Mouse (Mus musculus): ENCODE results near the gene Fam229a. TPM values are rescaled to one million over a fixed set of nuclear protein-coding genes. Genes with fewer than 3 reads are reported as not detected.
A peak's percentile ranks its signal among the peaks of the same experiment; 100 is the strongest.

The Fam229a gene
- total RNA-seq, 4 experiments from 2014 or later = 1.2 TPM; not detected in 3

DNA sequence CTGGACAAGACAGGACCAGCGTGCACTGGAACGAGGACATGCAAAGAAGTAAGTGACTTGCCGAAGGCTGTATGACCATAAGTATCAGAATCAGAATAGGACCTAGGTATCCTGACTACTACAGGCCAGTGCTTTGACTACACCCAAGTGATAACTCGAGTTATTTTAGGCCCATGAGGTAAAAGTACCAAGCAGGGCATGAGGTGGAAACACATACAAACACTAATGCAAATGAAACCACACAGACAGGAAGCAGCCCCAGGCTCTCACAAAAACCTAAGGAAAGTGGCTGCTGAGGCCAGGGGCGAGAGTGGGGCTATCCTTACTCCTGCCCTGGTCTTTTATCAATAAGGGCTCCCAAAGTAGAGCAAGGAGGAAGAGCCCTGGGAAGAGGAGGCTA is 34.3 kb downstream of the Fam229a start:
- DNase-seq = no peak

DNA sequence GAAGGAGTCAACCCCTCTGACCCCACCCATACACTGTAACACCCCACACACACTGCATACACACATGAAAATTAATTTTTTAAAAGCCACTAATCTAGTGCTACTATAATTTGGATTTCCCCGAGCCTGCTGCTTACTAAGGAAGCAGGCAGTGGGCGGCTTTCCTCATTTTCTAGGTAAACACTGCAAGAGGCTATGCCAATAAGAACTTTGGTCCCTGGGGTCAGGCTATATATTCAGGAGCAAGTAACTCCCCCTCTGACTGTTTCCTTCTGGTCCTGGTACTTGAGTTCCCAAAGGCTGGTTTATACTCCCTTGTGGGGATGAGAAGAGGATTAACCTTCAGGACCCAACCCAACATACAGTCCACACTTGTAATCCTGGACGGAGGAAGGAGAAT is 34.9 kb downstream of the Fam229a start:
- DNase-seq = no peak

DNA sequence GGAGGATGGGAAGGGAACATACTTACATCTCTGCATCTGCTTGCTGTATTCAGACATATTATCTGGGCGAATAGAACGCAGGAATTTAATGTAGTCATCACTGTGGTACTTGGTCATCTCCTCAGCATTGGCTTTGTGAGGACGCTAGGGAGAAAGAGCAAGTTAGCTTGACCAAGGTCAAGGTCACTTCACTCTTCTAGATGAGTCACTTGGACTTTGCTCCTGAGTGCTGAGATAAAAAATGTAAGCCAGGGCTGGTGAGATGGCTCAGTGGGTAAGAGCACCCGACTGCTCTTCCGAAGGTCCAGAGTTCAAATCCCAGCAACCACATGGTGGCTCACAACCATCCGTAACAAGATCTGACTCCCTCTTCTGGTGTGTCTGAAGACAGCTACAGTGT is 37.9 kb downstream of the Fam229a start:
- DNase-seq = peak; percentile 30

DNA sequence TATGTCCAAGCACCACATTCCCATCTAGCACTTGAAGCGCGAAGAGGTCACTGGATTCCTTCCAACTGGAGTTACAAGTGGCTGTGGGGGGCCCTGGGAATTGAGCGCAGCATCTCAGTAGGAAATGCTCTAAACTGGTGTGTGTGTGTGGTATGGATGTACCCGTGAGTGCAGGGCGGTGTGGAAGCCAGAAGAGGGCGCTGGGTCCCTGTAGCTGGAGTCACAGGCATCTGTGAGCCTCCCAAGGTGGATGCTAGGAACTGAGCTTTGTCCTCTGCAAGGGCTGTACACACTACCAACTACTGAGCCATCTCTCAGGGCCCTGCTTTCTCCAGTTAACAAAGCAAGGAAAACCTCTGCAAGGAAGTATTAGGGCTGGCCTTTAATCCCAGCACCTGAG is 49.0 kb downstream of the Fam229a start:
- no peak for DNase-seq

Other genes with a start within 250 kb of the Fam229a start
- 10 to 100 TPM; 23.9 to 44.8 (median 34.4) TPM for gene C77080, start 229.8 kb upstream of the Fam229a start, total RNA-seq (2022)
- gene Sync, start 203.6 kb upstream of the Fam229a start, total RNA-seq (2022) = 1 to 10 TPM in 3 of 4 experiments, under 1 TPM in 1; 0.73 to 2.5 (median 1.1) TPM
- 100 to 1,000 TPM; 122 to 167 (median 155) TPM for gene Rbbp4, start 155.8 kb upstream of the Fam229a start, total RNA-seq (2022)
- 10 to 100 TPM; 50.9 to 62.1 (median 56.6) TPM for gene Zbtb8os, start 155.5 kb upstream of the Fam229a start, total RNA-seq (2022)
- 1 to 10 TPM; 4.7 to 7.8 (median 5.2) TPM for gene Zbtb8a, start 113.1 kb upstream of the Fam229a start, total RNA-seq (2022)
- gene Zbtb8b, start 50.3 kb upstream of the Fam229a start, total RNA-seq (2022) = under 1 TPM; 0.09 to 0.65 (median 0.34) TPM
- 10 to 100 TPM; 73.0 to 83.5 (median 80.3) TPM for gene Bsdc1, start 29.6 kb upstream of the Fam229a start, total RNA-seq (2022)
- gene Tssk3, start 168 bp upstream of the Fam229a start, total RNA-seq (2022) = not detected
- gene Marcksl1, start 22.4 kb downstream of the Fam229a start, total RNA-seq (2022) = 10 to 100 TPM; 36.0 to 48.0 (median 43.9) TPM
- 10 to 100 TPM; 41.0 to 84.1 (median 61.0) TPM for gene Hdac1, start 51.5 kb downstream of the Fam229a start, total RNA-seq (2022)
- gene Lck, start 82.5 kb downstream of the Fam229a start, total RNA-seq (2022) = 1 to 10 TPM; 1.9 to 3.5 (median 2.6) TPM
- 10 to 100 TPM; 25.5 to 43.5 (median 29.0) TPM for gene Fam167b, start 87.4 kb downstream of the Fam229a start, total RNA-seq (2022)
- gene Eif3i, start 109.5 kb downstream of the Fam229a start, total RNA-seq (2022) = 100 to 1,000 TPM; 174 to 190 (median 182) TPM
- 100 to 1,000 TPM; 104 to 120 (median 109) TPM for gene Tmem234, start 109.5 kb downstream of the Fam229a start, total RNA-seq (2022)
- 1 to 10 TPM; 1.4 to 4.2 (median 2.8) TPM for gene Dcdc2b, start 123.1 kb downstream of the Fam229a start, total RNA-seq (2022)
- 10 to 100 TPM; 35.1 to 47.4 (median 43.0) TPM for gene Iqcc, start 127.9 kb downstream of the Fam229a start, total RNA-seq (2022)
- 10 to 100 TPM; 32.1 to 49.2 (median 43.5) TPM for gene Ccdc28b, start 132.8 kb downstream of the Fam229a start, total RNA-seq (2022)
- gene Txlna, start 149.9 kb downstream of the Fam229a start, total RNA-seq (2022) = 10 to 100 TPM; 65.9 to 84.3 (median 74.4) TPM
- gene Kpna6, start 181.6 kb downstream of the Fam229a start, total RNA-seq (2022) = 100 to 1,000 TPM in 2 of 4 experiments, 10 to 100 TPM in 2; 79.9 to 108 (median 103) TPM
- gene Tmem39b, start 205.6 kb downstream of the Fam229a start, total RNA-seq (2022) = 10 to 100 TPM; 10.5 to 13.9 (median 11.1) TPM

Data from adrenal gland, adult 8-10 months (tissue).